Mouse (Mus musculus): Measurements from ENCODE around the gene Ube2f. TPM values are rescaled to one million over a fixed set of nuclear protein-coding genes. Genes with fewer than 3 reads are reported as not detected.

The Ube2f gene
- 10 to 100 TPM; 56.1 to 58.7 TPM for total RNA-seq (2021)
- long read RNA-seq, experiment 1, full-length matches to known transcripts: 65 of 72 reads
- long read RNA-seq, experiment 1, partial matches to known transcripts: 0 of 72 reads
- long read RNA-seq, experiment 1, other reads (novel, unspliced or antisense): 7 of 72 reads
- long read RNA-seq, experiment 2, full-length matches to known transcripts: 59 of 77 reads
- long read RNA-seq, experiment 2, partial matches to known transcripts: 2 of 77 reads
- long read RNA-seq, experiment 2, other reads (novel, unspliced or antisense): 16 of 77 reads

- intact Hi-C loops (cut with DNase I): loop anchor here (5.0 kb wide), 1 partner anchor 277 kb away; no protein-coding TSS in a partner anchor
- peak; percentile 81 to 88 for DNase-seq
These were observed at the start of gene Ube2f for GRCm38 (mm10) chr1:91249564-91250414. Gene Ube2f (plus strand): TSS chr1:91250304.

GRCm38 (mm10) chr1:91201122-91201521 is 49.0 kb upstream of the Ube2f start:
- no peak for DNase-seq
- intact Hi-C loops (cut with DNase I): no loop called here

GRCm38 (mm10) chr1:91204221-91204765 is 45.8 kb upstream of the Ube2f start:
- no peak for DNase-seq
- intact Hi-C loops (cut with DNase I): no loop called here

- no peak for DNase-seq
- intact Hi-C loops (cut with DNase I): no loop called here
These were observed 44.5 kb upstream of the Ube2f start for GRCm38 (mm10) chr1:91205651-91206050.

GRCm38 (mm10) chr1:91206336-91206735 is 43.8 kb upstream of the Ube2f start:
- no peak for DNase-seq
- intact Hi-C loops (cut with DNase I): no loop called here

- intact Hi-C loops (cut with DNase I): no loop called here
- no peak for DNase-seq
These were observed 43.2 kb upstream of the Ube2f start for GRCm38 (mm10) chr1:91206873-91207272.

- intact Hi-C loops (cut with DNase I): no loop called here
- no peak for DNase-seq
These were observed 42.6 kb upstream of the Ube2f start for GRCm38 (mm10) chr1:91207334-91208074.

- intact Hi-C loops (cut with DNase I): no loop called here
- peak in 1 of 2 experiments; percentile 36 for DNase-seq
These were observed 40.8 kb upstream of the Ube2f start for GRCm38 (mm10) chr1:91209343-91209742.

GRCm38 (mm10) chr1:91209785-91210184 is 40.3 kb upstream of the Ube2f start:
- intact Hi-C loops (cut with DNase I): no loop called here
- DNase-seq: peak; percentile 65 to 73

- intact Hi-C loops (cut with DNase I): loop anchor here (1.0 kb wide), 1 partner anchor 32 kb away; the partner anchor contains the start of gene Ramp1
- no peak for DNase-seq
These were observed 39.0 kb upstream of the Ube2f start for GRCm38 (mm10) chr1:91211099-91211498.

- intact Hi-C loops (cut with DNase I): loop anchor here (1.0 kb wide), 1 partner anchor 32 kb away; the partner anchor contains the start of gene Ramp1
- no peak for DNase-seq
These were observed 38.5 kb upstream of the Ube2f start for GRCm38 (mm10) chr1:91211591-91212008.

- intact Hi-C loops (cut with DNase I): no loop called here
- no peak for DNase-seq
These were observed 34.8 kb upstream of the Ube2f start for GRCm38 (mm10) chr1:91215264-91215663.

- intact Hi-C loops (cut with DNase I): no loop called here
- DNase-seq: peak in 1 of 2 experiments; percentile 17
These were observed 34.1 kb upstream of the Ube2f start for GRCm38 (mm10) chr1:91215981-91216380.

- intact Hi-C loops (cut with DNase I): no loop called here
- peak in 1 of 2 experiments; percentile 14 for DNase-seq
These were observed 33.4 kb upstream of the Ube2f start for GRCm38 (mm10) chr1:91216504-91217267.

- intact Hi-C loops (cut with DNase I): no loop called here
- no peak for DNase-seq
These were observed 30.3 kb upstream of the Ube2f start for GRCm38 (mm10) chr1:91219641-91220321.

- no peak for DNase-seq
- intact Hi-C loops (cut with DNase I): no loop called here
These were observed 29.8 kb upstream of the Ube2f start for GRCm38 (mm10) chr1:91220322-91220672.

- DNase-seq: no peak
- intact Hi-C loops (cut with DNase I): no loop called here
These were observed 23.5 kb upstream of the Ube2f start for GRCm38 (mm10) chr1:91226562-91226961.

- intact Hi-C loops (cut with DNase I): no loop called here
These were observed 22.6 kb upstream of the Ube2f start for GRCm38 (mm10) chr1:91227381-91228054.

GRCm38 (mm10) chr1:91231142-91231541 is 19.0 kb upstream of the Ube2f start:
- intact Hi-C loops (cut with DNase I): loop anchor here (10.0 kb wide), 1 partner anchor 116 kb away; no protein-coding TSS in a partner anchor
- no peak for DNase-seq

More at GRCm38 (mm10) chr1:91227381-91228054, 22.6 kb upstream of the Ube2f start:
- no peak for DNase-seq

All from gastrocnemius, postnatal 36 days (tissue).